Mouse (Mus musculus) left cerebral cortex, adult 8-10 months (tissue): ENCODE results near the gene Wif1. TPM values are rescaled to one million over a fixed set of nuclear protein-coding genes. Genes with fewer than 3 reads are reported as not detected.

Experiments used
- DNase-seq, 2 experiments: peaks; one replicate each; pipeline ENCODE4 v3.0.0; 2022; ENCODE audit warnings: low spot score in 2 of 2
- total RNA-seq, 4 experiments: library from RNA; stranded (reverse); gene quantifications; 2 replicates each; pipeline ENCODE4 v1.2.4; 2022

Gene Wif1
- total RNA-seq, 4 experiments from 2014 or later = 1.0 to 1.8 (median 1.3) TPM

DNA sequence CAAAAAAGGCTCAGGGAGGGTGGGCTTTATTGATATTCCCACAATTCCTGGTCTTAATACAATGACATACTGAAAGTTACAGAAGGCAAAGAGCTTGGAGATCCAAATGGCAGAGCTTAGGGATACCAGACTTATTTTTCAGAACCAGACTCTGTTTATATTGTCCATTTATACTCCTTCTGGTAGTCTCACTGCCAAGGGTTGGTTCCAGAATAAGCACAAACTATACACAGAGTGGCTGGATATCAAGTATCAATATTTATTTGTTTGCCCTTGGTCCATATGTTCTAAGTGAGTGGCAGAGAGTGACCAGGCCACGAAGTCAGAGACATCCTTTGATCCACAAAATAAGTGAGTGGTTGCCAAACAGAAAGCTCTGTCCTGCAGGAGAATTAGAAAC, 34.2 kb downstream of the Wif1 start:
- no peak for DNase-seq

DNA sequence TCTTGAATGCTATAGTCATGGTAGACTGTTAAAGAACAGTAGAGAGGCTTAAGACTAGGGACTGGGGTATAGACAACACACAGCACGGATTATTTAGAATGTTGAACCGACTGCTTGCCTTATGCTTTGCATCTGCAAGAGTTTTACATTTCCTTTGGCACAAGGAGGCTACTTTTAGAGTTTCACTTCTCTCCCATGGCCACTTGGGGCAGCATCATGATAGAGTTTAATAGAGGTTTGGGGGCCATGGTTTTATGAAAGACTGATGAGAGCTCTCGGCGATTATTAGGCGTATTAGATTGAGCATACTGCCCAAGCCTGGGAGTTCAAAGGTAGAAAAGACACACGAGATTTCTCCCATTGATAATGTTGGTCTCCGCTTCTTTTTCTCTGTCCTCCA, 37.0 kb downstream of the Wif1 start:
- DNase-seq = no peak

DNA sequence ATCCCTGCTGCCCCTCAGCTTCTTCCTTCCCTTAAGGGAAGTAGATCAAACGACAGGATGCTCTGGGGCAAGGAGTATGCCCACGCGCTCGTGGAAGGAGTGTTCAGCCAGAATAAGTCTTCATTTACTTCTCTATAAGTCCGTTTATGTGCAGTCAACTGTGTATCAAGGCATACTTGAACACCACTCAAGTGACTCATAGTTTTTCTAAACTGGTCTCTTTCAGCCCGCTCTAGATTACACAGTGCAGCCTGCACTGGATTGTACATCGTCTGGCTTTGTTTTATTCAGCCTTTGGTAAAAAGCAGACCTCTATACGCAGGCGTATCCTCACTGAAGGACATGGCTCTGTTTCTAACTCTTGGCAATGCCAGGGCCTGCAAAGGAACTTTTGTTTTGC, 46.7 kb downstream of the Wif1 start:
- DNase-seq = no peak

DNA sequence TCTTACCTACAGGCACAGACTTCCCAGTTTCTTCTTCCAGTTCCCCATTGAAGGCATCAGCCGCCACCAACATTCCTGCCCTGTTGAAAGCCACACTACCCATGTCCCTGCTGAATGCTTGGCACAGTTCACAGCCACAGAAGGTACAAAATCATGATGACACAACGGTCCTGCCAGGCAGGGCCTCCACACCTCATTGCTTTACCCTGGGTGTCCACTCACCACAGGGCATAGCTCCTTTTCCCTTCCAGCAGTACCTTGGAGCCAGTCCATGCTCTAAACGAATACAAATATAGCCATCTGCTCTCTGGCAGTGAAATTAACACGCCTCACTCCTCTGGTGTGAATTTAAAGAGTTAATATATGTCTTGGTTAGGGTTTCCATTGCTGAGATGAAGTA, 49.1 kb downstream of the Wif1 start:
- no peak for DNase-seq

DNA sequence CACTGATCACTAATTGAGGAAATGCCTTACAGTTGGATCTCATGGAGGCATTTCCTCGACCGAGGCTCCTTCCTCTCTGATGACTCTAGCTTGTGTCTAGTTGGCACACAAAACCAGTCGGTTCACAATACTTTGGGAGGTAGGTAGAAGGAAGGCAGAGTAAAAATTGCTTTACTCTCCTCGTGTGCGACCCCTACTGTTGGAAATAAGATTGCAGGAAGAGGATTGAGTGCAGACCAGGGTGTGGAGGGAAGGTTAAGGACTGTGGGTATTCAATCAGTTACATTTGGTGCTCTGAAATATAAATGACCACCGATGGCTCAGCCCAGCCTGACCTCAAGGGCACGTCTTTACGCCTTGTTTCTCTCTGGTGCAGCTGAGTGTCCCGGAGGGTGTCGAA, 49.8 kb downstream of the Wif1 start:
- no peak for DNase-seq

DNA sequence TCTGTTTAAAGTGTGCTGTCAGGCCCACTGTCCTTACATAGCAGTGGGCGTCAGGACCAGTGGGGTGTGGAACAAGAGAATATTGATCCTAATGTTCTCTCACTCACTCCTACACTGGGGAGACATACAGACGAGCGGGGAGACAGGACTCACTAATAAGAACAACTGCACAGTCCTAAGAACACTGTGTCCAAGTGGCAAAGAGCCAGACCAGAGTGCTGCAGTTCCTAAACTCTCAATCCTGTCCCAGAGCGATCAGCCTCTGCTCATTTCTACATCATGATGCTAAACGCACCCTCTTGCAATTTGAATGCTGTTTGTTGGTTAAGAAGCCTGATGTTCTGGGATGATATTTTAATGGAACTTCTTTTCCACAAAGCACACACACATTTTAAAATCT, 54.9 kb downstream of the Wif1 start:
- no peak for DNase-seq

DNA sequence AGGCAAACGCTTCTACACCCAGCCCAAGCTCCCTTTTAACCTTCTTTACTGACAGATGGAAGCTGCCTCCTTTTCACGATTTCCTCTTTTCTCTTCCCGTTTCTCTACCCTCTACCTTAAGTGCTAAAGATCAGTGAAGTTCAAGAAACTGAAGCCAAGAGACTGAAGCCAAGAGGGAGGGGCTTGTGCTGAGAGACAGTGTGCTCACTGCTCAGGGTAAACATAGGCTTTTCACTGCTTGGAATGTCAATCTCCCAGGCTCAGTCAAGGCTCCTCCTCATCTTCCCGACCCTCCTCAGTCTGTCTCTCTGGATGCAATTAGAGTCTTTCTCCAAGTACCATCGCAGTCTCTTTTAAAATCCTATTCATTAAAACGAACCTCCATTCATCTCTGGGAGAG, 55.6 kb downstream of the Wif1 start:
- DNase-seq = no peak

DNA sequence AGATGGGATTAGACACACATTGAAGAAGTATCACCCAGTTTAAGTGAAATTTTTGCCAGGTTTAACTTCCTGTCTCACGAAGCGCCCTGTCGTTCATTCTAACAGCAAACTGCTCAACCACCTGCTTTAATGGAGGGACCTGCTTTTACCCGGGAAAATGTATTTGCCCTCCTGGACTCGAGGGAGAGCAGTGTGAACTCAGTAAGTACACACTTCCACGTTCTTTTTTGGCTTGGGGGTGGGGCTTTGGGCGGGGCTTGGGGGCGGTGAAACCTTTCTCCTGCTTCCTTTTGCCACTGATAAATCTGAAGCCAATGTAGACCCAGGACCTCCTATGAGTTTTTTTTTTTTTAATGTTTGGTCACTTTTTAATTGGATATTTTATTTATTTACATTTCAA, 56.2 kb downstream of the Wif1 start:
- DNase-seq = no peak

DNA sequence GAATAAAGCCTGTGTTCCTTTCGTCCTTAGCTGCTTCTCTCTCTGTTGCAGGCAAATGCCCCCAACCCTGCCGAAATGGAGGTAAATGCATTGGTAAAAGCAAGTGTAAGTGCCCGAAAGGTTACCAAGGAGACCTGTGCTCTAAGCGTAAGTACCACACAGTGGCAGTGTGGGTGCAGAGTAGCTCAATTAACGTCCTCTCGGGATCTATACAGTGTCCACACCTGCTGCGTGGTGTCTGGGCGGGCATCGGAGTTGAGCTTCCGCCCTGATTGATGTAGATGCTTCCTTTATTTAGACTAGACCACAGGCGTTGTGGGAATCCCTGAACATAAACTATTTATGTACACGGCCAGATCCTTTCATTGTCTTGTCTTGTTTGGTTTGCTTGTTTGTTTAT, 62.2 kb downstream of the Wif1 start:
- no peak for DNase-seq

DNA sequence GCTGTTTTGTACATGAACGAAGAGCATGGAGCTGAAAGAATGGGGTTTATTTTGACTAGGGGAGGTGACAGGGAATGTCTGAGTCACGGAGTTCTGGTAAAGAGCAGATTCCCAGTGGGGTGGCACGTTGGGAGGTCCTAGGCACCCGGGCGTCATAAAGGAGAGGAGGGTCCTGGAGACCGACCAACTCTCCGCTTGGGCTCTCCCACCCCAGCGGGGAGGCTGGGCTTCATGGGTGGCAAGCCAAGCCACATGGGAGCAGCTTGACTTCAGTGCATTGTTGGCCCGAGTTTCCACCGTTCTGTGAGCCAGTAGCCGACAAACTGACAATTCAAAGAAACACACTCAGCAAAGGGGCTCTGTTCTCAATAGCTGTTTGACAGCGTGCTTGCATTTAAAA, 64.5 kb downstream of the Wif1 start:
- no peak for DNase-seq

DNA sequence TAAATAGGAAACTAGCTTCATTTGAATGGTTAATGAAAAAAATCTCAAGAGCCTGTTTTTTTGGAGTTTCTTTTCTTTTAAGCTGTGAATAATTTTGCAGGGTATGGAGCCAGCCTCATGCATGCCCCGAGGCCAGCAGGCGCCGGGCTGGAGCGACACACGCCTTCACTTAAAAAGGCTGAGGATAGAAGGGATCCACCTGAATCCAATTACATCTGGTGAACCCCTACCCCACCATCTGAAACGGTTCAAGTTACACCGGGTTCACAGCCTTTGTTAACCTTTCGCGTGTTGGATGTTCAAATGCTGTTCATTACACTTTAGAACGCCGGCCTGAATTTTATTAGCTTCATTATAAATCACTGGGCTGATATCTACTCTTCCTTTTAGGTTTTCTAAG, 65.9 kb downstream of the Wif1 start:
- DNase-seq = no peak

DNA sequence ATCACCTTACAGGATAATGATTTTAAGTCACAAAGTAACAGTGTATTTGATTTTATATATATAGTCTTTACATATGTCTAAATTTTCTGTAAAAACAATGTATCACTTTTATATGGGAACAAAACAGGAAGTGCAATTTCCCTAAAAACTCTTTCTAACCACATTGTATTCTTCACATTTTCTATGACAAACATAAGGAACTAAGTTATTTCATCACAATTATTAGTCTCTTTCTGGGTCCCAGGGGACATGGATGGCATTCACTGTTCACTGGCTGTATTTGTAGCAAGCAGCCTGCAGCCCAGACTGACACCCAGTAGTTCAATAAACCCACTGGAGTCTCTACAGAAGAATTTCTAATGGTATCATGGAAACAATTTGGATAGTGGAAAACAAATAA, 82.4 kb downstream of the Wif1 start:
- no peak for DNase-seq

DNA sequence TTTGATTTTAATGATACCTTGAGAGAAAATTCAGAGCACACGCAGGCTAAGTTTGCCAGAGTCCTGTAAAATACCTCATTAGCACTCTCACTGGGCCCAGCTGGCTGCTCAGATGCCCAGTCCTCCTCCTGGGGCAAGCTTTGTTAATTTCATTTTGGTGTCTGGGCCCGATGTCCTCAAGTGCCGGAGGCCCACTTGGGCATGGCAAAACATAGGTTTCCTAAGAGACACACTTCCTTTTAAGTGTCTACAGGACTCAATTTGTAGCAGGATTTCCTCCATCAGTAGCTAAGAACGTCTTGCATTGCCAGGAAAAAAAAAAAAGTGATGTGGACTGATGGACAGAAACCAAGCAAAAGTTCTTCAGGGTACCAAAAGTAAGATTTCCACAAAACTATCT, 82.9 kb downstream of the Wif1 start:
- no peak for DNase-seq

DNA sequence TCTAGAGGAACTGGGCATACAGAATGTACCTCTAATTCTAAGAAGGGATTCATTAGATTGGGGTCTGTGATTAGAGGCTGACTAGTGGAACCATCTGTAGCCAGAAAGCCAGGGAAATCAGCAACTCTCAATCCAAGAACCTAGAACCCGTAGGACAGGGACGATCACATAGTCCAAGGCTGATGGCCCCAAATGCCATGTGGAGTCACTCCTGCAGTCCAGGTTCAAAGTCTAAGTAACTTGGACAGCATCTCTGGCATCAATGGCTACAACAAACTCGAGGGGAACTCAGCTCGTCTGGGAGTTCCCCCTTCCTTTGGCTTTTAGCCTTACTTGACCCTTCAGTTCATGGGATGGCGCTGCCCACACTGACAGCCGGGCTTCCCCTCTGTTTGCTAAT, 87.0 kb downstream of the Wif1 start:
- no peak for DNase-seq

DNA sequence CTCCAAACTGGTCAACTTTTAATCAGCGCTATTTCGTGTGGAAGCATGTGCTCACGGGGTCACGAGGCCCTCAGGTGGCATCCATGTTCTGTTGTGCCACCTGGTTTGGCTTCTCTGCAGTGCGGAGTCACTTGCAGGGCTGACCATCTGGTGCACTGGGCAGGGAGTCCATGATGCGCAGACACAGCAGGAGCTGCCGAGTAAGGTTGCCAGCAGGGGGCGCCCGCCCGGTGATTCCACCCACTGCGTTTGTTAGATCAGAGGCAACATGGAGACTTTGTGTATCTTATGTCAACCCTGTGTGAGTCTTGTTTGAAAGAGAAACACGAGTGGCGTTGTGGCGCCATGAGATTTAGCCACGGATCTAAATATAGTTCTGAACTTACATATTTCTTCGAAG, 90.7 kb downstream of the Wif1 start:
- DNase-seq = no peak

DNA sequence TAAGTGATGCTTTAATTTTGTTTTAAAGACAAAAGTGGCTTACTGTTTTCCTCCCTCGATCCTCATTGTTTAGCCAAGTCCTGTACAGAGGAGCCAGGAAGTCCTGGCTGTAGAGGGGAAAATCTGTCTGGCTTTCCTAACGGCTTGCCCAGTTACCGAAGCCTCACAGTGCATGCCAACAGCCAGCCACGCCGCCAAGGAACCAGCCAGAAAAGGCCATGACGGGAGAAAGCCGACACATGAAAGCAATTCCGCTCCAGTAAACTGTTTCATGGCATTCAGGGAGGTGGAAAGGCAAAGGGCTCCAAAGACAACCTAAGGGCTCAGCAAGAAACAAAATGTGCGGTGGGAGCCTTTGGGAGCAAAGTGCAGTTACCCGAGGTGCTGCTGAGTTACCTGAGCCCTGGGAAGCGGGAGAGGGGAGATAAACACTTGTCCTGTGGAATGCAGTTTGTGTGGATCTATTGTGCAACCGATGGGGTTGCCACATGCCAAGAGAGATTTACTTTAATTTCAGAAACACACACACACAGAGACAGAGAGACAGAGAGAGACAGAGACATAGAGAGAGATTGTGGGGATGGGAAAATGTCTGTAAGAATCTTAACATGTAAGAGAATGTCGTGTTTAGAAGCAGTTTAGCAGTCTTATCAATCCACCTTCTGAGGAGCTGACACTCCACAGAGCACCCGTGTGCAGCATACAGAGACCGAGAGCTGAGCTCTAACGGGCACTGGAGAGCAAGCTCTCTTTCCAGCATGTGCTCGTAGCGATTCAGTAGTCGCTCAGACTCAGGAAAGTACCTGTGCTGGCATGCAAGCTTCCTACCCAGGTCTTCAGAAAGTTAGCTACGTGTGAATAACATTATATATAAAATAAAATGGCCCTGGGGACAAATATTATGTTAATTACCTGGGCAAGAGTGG, 95.5 kb downstream of the Wif1 start:
- DNase-seq = no peak

Other genes with a start within 250 kb of the Wif1 start
- gene Msrb3, start 134.9 kb upstream of the Wif1 start, total RNA-seq = 1 to 10 TPM; 5.4 to 6.6 (median 6.2) TPM
- gene Lemd3, start 54.6 kb upstream of the Wif1 start, total RNA-seq = 10 to 100 TPM; 31.1 to 34.6 (median 33.7) TPM